Mouse (Mus musculus) left cerebral cortex, adult 8-10 months (tissue): ENCODE measurements around the gene Bsdc1. TPM values are rescaled to one million over a fixed set of nuclear protein-coding genes. Genes with fewer than 3 reads are reported as not detected.
"Not testable (repeated sequence)": the region's sequence is repeated elsewhere in the genome, so short reads cannot be mapped to it uniquely, and the experiment has no call there.

Experiments used
- DNase-seq, 2 experiments: peaks; one replicate each; pipeline ENCODE4 v3.0.0; 2022; ENCODE audit warnings: low spot score in 2 of 2
- total RNA-seq, 4 experiments: library from RNA; stranded (reverse); gene quantifications; 2 replicates each; pipeline ENCODE4 v1.2.4; 2022

Bsdc1 gene
- total RNA-seq: 10 to 100 TPM; 54.0 to 70.8 (median 55.5) TPM

DNA sequence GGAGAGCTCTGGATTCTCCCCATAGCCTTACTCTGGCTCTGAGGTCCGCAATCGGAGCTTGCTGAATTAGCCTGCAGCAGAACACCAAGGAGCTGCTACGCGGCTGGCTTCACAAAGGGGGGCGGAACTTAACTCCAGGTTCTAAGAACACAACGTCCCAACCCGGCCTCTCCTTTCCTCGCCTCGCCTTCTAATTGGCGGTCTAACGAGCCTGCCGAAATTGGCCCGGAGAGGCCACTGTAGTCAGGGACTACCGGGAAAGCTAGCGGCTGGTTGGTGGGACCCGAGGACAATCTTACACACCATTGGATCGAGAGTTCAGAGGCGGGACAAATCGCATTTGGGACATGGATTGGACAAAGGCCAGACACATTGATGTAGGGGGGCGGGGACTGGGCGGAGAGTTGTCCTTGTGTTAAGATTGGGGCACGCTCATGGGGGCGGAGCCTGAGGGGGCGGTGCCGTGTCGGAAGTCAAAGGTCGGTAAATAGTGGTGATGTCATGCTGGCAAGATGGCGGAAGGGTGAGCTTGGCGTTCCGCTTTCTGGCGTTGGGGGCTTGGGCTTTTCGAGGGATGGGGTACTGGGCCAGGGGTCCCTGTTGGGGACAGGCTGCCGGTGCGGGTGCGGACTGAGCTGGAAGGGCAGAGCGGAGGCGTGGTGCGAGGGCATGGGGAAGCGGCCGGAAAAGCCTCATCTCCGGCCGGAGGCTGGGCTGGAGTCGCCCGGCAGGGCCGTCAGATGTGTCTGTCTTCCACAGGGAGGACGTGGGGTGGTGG, at the start of gene Bsdc1:
Gene Bsdc1 (plus strand): TSS at position 399 of the 778 bp plus-strand sequence.
- peak; percentile 97 to 100 for DNase-seq

GRCm38 (mm10) chr4:129415892-129416291, 45.5 kb upstream of the Bsdc1 start:
- no peak for DNase-seq

DNA sequence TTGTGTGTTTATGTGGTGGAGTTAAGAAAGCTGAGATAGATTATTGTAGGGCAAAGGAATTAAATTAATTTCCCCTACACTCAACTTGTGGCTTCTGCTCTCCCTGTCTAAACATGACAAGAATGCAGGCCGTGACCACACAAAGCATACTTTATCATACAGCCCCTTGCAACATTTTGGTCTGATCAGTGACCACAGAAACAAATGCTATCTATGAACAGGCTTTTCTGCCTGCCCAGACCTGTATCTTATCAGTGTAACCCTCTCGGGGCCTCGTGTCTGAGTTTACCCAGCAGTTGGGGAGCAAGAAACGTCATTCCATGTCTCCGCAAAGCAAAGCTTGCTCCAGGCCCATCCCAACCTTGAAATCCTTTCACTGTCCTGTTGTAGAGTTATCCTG, 44.9 kb upstream of the Bsdc1 start:
- no peak for DNase-seq

- no peak for DNase-seq
Observed at GRCm38 (mm10) chr4:129418321-129418720, 43.1 kb upstream of the Bsdc1 start.

DNA sequence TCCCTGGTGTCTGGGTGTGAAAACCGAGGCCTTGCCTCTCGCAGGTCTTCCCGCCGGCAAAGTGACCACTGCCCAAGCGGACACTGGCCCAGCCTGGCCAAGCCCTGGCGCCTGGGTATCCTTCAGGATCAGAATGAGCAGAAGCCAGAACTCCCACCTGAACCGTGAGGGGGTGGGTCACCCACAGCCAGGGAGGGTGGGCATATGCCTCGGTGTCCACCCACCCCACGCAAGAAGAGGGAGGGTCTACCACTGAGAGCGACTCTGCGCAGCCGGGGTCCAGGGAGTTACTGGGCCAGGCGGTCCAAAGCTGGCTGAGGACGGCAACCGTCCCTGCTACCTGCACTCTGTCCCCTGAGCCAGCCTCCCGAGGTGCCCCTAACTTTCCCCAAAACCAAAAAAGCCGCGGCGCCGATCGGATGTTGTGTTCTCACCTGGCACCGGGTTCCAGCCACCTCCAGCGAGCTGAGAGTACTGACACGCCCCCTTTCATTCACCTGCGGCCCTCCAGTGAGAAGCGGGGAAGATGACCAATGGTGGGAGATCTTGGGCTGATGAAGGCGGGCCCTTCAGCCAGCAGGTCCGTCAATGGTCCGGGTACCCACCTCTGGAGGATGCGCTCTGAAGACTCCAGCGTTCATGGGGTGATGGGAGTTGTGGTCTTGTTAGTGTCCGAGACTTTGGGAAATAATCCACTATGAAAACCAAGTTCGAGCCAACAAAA, 20.9 kb upstream of the Bsdc1 start, which contains the start of gene Zbtb8b:
Gene Zbtb8b (minus strand): TSS at position 514 of the 724 bp plus-strand sequence.
- peak; percentile 56 to 89 for DNase-seq

DNA sequence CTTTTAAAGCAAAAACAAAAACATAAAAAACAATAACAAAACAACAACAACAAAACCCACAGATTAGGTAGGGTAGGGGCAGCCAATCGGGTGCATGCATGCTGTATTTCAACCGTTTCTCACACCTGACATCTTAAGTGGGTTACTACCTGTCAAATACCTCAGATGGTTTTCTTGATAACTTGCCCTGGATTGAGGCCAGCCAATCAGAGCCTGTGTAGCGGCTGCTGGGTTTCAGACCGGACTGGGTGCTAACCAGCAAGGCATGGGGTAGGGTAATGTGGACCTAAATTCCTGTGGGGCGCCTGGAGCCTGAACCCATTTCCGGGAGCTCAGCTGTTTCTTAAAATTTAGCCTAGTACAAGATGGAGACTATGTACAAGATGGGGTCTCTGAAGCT, 20.2 kb upstream of the Bsdc1 start:
- DNase-seq: no peak

GRCm38 (mm10) chr4:129447360-129447759, 14.0 kb upstream of the Bsdc1 start:
- DNase-seq: no peak

GRCm38 (mm10) chr4:129447778-129448563, 13.4 kb upstream of the Bsdc1 start:
- DNase-seq: no peak

GRCm38 (mm10) chr4:129448713-129449112, 12.7 kb upstream of the Bsdc1 start:
- DNase-seq: no peak

- DNase-seq: no peak
Observed at GRCm38 (mm10) chr4:129450851-129451250, 10.5 kb upstream of the Bsdc1 start.

- DNase-seq: no peak
Observed at GRCm38 (mm10) chr4:129451471-129452169, 9.8 kb upstream of the Bsdc1 start.

GRCm38 (mm10) chr4:129455265-129455664, 6.1 kb upstream of the Bsdc1 start:
- DNase-seq: peak; percentile 49 to 60

GRCm38 (mm10) chr4:129456126-129456525, 5.3 kb upstream of the Bsdc1 start:
- DNase-seq: no peak

- not testable (repeated sequence) for DNase-seq
Observed at GRCm38 (mm10) chr4:129457311-129457710, 4.1 kb upstream of the Bsdc1 start.

- DNase-seq: no peak
Observed at GRCm38 (mm10) chr4:129459726-129460125, 1.7 kb upstream of the Bsdc1 start.

- DNase-seq: no peak
Observed at GRCm38 (mm10) chr4:129460827-129461182, 576 bp upstream of the Bsdc1 start.

DNA sequence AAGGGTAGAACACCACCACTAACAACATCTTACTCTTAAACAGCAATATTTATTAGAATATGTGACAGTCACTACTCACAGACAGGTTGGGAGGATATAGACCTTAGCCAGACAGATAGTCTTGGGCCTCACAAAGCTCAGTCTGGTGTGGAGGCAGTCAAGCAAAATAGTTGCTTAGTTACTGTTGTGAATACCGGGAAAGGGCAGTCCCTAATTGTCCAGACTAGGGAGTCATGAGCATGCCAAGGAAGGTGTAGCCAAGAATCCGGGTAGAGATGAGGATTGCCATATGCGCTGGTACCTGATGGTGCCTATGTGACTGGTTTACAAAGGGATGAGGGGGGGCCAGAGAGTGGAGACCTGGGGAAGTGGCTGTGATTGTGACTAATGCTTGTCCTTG, 737 bp downstream of the Bsdc1 start:
- no peak for DNase-seq

- no peak for DNase-seq
Observed at GRCm38 (mm10) chr4:129463097-129464059, 2.0 kb downstream of the Bsdc1 start.

GRCm38 (mm10) chr4:129464286-129464815, 3.0 kb downstream of the Bsdc1 start:
- no peak for DNase-seq

DNA sequence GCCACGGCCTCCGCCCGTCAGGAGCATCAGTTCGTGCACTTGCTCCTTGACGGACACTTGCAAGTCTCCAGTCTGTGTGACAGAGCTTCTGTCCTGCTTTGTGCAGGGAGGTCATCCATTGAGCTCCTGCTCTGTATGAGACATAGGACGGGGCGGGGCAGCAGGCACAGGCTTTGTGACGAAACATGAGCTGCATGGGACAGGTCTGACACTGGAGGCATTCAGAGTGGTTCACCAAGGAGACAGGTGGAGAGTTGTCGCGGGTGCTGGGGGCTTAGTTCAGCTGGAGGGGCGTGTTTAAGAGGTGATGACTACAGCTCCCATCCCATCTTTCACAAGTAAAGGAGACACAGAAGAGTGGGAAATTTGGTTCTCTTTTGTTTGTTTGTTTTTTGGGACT, 14.7 kb downstream of the Bsdc1 start:
- DNase-seq: no peak
